Mouse (Mus musculus) MEL (cell line): ENCODE data around the gene Pmpcb. TPM values are rescaled to one million over a fixed set of nuclear protein-coding genes. Genes with fewer than 3 reads are reported as not detected.
"Not testable (repeated sequence)": the region's sequence is repeated elsewhere in the genome, so short reads cannot be mapped to it uniquely, and the experiment has no call there.

ENCODE experiments used
- DNase-seq: peaks from one replicate; pipeline ENCODE4 v3.0.0; 2011; ENCODE audit warnings: low read depth, low spot score
- H3K27ac ChIP-seq: 2 replicates; pipeline ENCODE4 v1.5.1; 2012; ENCODE audit warnings: low read depth, mild to moderate bottlenecking, control low read depth, low read length, moderate library complexity; ENCODE audit not compliant: control insufficient read depth
- H3K27me3 ChIP-seq, 2 experiments: fragments of 150-350 bp in 1 of 2; sonication (generic) in 1 of 2; 2 replicates each; pipeline ENCODE4 v1.6.1; 2012; ENCODE audit warnings: low read length in 2 of 2, mild to moderate bottlenecking in 2 of 2, improper control_type of control experiment in 1 of 2, moderate library complexity in 1 of 2; ENCODE audit not compliant: insufficient read depth in 2 of 2, control insufficient read depth in 1 of 2
- H3K36me3 ChIP-seq, 2 experiments: 2 replicates each; pipeline ENCODE4 v1.6.1; 2012 to 2014; ENCODE audit warnings: low read length in 2 of 2, improper control_type of control experiment in 1 of 2, inconsistent platforms in 1 of 2, mild to moderate bottlenecking in 1 of 2; ENCODE audit not compliant: insufficient read depth in 2 of 2, control insufficient read depth in 1 of 2
- H3K4me1 ChIP-seq, 2 experiments: fragments of 150-350 bp in 1 of 2; sonication (generic) in 1 of 2; 2 replicates each; pipeline ENCODE4 v1.6.1; 2012; ENCODE audit warnings: low read length in 2 of 2, improper control_type of control experiment in 1 of 2, mild to moderate bottlenecking in 1 of 2; ENCODE audit not compliant: insufficient read depth in 2 of 2, control insufficient read depth in 1 of 2
- H3K4me3 ChIP-seq, 2 experiments: fragments of 150-350 bp in 1 of 2; sonication (generic) in 1 of 2; 2 replicates each; pipeline ENCODE4 v1.5.1; 2012; ENCODE audit warnings: low read depth in 2 of 2, low read length in 2 of 2, mild to moderate bottlenecking in 2 of 2, moderate library complexity in 2 of 2, control low read depth in 1 of 2, improper control_type of control experiment in 1 of 2; ENCODE audit not compliant: control insufficient read depth in 1 of 2, insufficient read depth in 1 of 2
- H3K79me2 ChIP-seq: 2 replicates; pipeline ENCODE4 v1.6.1; 2012; ENCODE audit warnings: mild to moderate bottlenecking, low read length, moderate library complexity; ENCODE audit not compliant: control insufficient read depth, poor library complexity, insufficient read depth
- H3K9ac ChIP-seq: 2 replicates; pipeline ENCODE4 v1.6.1; 2012; ENCODE audit warnings: low read depth, mild to moderate bottlenecking, control low read depth, low read length, moderate library complexity; ENCODE audit not compliant: control insufficient read depth, poor library complexity, severe bottlenecking
- H3K9me3 ChIP-seq: fragments of 150-350 bp; sonication (generic); replicated peaks from 2 replicates; pipeline ENCODE4 v1.6.1; 2012; ENCODE audit warnings: mild to moderate bottlenecking, low read length, improper control_type of control experiment, moderate library complexity; ENCODE audit not compliant: insufficient read depth
- BHLHE40 ChIP-seq: IDR thresholded peaks from 2 replicates; pipeline ENCODE4 v1.6.1; 2012; ENCODE audit warnings: low read depth, mild to moderate bottlenecking, inconsistent platforms, low read length, improper control_type of control experiment, borderline replicate concordance
- CTCF ChIP-seq, 3 experiments: IDR thresholded peaks in 2 of 3; conservative IDR thresholded peaks in 1 of 3; 2 replicates each; pipeline ENCODE4 v1.5.1; 2011 to 2012; ENCODE audit warnings: low read length in 3 of 3, low read depth in 2 of 3, mild to moderate bottlenecking in 2 of 3, improper control_type of control experiment in 1 of 3, inconsistent platforms in 1 of 3, mixed read lengths in 1 of 3, moderate library complexity in 1 of 3; ENCODE audit not compliant: control insufficient read depth in 1 of 3, insufficient read depth in 1 of 3, poor library complexity in 1 of 3, severe bottlenecking in 1 of 3
- ELF1 ChIP-seq: IDR thresholded peaks from 2 replicates; pipeline ENCODE4 v1.6.1; 2014; ENCODE audit warnings: low read depth, mild to moderate bottlenecking, inconsistent platforms, low read length, improper control_type of control experiment, moderate library complexity
- EP300 ChIP-seq, 2 experiments: IDR thresholded peaks; 2 replicates each; pipeline ENCODE4 v1.6.1; 2011; ENCODE audit warnings: improper control_type of control experiment in 2 of 2, low read length in 2 of 2, low read depth in 1 of 2, mild to moderate bottlenecking in 1 of 2
- ETS1 ChIP-seq: IDR thresholded peaks from 2 replicates; pipeline ENCODE4 v1.6.1; 2012; ENCODE audit warnings: low read depth, mild to moderate bottlenecking, inconsistent platforms, low read length, improper control_type of control experiment, moderate library complexity
- GABPA ChIP-seq: IDR thresholded peaks from 2 replicates; pipeline ENCODE4 v1.6.1; 2012; ENCODE audit warnings: low read depth, mild to moderate bottlenecking, inconsistent platforms, low read length, improper control_type of control experiment, moderate library complexity
- GATA1 ChIP-seq: IDR thresholded peaks from 2 replicates; pipeline ENCODE4 v1.6.1; 2011; ENCODE audit warnings: low read depth, low read length, improper control_type of control experiment
- KAT2A ChIP-seq: conservative IDR thresholded peaks from 2 replicates; pipeline ENCODE4 v1.6.1; 2012; ENCODE audit warnings: low read depth, low read length, improper control_type of control experiment, inconsistent platforms
- MAFK ChIP-seq: IDR thresholded peaks from 2 replicates; pipeline ENCODE4 v1.6.1; 2011; ENCODE audit warnings: low read depth, mild to moderate bottlenecking, low read length, improper control_type of control experiment, borderline replicate concordance
- MEF2A ChIP-seq: IDR thresholded peaks from 2 replicates; pipeline ENCODE4 v1.6.1; 2014; ENCODE audit warnings: low read depth, mild to moderate bottlenecking, inconsistent platforms, low read length, improper control_type of control experiment; ENCODE audit not compliant: poor library complexity, insufficient replicate concordance, severe bottlenecking; ENCODE audit errors: extremely low read depth
- MXI1 ChIP-seq: IDR thresholded peaks from 2 replicates; pipeline ENCODE4 v1.6.1; 2011; ENCODE audit warnings: mild to moderate bottlenecking, low read depth, low read length, improper control_type of control experiment
- MYC ChIP-seq: IDR thresholded peaks from 2 replicates; pipeline ENCODE4 v1.6.1; 2011; ENCODE audit warnings: low read depth, mild to moderate bottlenecking, low read length, improper control_type of control experiment, moderate library complexity
- NELFE ChIP-seq: IDR thresholded peaks from 2 replicates; pipeline ENCODE4 v1.6.1; 2011; ENCODE audit warnings: low read depth, low read length, improper control_type of control experiment
- POLR2AphosphoS5 ChIP-seq: IDR thresholded peaks from 2 replicates; pipeline ENCODE4 v1.6.1; 2012; ENCODE audit warnings: low read depth, borderline replicate concordance, mild to moderate bottlenecking, inconsistent platforms, low read length, moderate library complexity, mixed read lengths
- RAD21 ChIP-seq: IDR thresholded peaks from 2 replicates; pipeline ENCODE4 v1.6.1; 2011; ENCODE audit warnings: mild to moderate bottlenecking, low read depth, low read length, improper control_type of control experiment
- RCOR1 ChIP-seq: IDR thresholded peaks from 2 replicates; pipeline ENCODE4 v1.6.1; 2012; ENCODE audit warnings: low read depth, mild to moderate bottlenecking, inconsistent platforms, low read length, improper control_type of control experiment
- SIN3A ChIP-seq: IDR thresholded peaks from 2 replicates; pipeline ENCODE4 v1.6.1; 2012; ENCODE audit warnings: low read length, improper control_type of control experiment, inconsistent platforms
- TBP ChIP-seq: IDR thresholded peaks from 2 replicates; pipeline ENCODE4 v1.8.0; 2011; ENCODE audit warnings: low read depth, low read length, improper control_type of control experiment
- ZC3H11A ChIP-seq: IDR thresholded peaks from 2 replicates; pipeline ENCODE4 v1.6.1; 2012; ENCODE audit warnings: low read depth, mild to moderate bottlenecking, inconsistent platforms, low read length, improper control_type of control experiment
- polyA plus RNA-seq, 2 experiments: library from polyadenylated mRNA; stranded (reverse) in 1 of 2; unstranded in 1 of 2; fragments of >175 nt in 1 of 2; fragments of >200 nt in 1 of 2; gene quantifications; 2 replicates each; pipeline versions ENCODE4 v1.2.1 to v1.2.4; 2012; ENCODE audit warnings: low replicate concordance in 2 of 2, low read depth in 1 of 2; ENCODE audit not compliant: insufficient read length in 2 of 2, insufficient read depth in 1 of 2, missing spikeins in 1 of 2
- total RNA-seq: library from RNA; depleted of rRNA; stranded (reverse); fragments of 300-350 nt; gene quantifications from 2 replicates; pipeline ENCODE4 v1.2.3, GENCODE M21; 2012

Gene Pmpcb
- total and polyA plus RNA-seq, 3 experiments: 162 to 265 (median 172) TPM

DNA sequence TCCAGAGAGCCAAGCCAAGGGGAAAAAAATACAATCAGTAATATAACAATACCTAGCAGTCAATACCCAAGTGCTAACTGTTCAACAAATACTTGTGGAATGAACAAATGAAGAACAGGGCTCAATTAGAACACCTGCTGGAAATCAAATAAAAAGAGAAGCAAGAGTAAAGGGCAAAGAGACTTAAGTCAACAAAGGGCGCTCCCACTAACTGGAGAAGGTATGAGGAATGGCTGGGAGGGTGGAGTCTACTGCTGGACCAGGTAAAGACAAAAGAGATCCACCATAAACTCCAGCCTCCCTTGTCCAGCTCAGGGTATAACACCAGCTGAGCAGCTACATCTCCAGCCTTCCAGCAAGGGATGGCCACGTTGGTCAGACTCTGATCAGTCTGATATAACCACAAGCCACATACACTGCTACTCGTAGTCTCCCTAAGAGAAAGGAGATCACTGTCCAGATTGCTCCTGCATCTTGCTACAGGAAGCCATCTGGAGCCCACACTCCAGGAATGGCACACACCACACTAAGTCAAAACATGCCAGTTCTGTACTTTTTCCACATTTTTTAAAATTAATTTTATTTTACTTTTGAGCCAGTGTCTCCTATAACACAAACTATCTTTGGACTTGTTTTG, 42.0 kb upstream of the Pmpcb start:
- TF ChIP-seq SIN3A: no peak
- TF ChIP-seq MXI1: no peak
- no peak for TF ChIP-seq POLR2AphosphoS5
- no peak for TF ChIP-seq MEF2A
- no peak for TF ChIP-seq CTCF (IDR thresholded peaks at IDR 0.05 in 2 of 3, conservative IDR thresholded peaks at IDR 0.05 in 1 of 3; ENCODE audit: control insufficient read depth in 1 of 3, insufficient read depth in 1 of 3, low read depth in 2 of 3, low read length in 3 of 3, poor library complexity in 1 of 3, severe bottlenecking in 1 of 3)
- no peak for TF ChIP-seq GABPA
- TF ChIP-seq MAFK: no peak
- no peak for TF ChIP-seq KAT2A
- TF ChIP-seq TBP: no peak
- no peak for TF ChIP-seq GATA1
- no peak for TF ChIP-seq ELF1
- TF ChIP-seq NELFE: no peak; the same call in 1 of the 2 replicates
- no peak for TF ChIP-seq RCOR1
- no peak for TF ChIP-seq BHLHE40
- no peak for TF ChIP-seq ZC3H11A
- TF ChIP-seq MYC: no peak
- no peak for TF ChIP-seq EP300 (IDR thresholded peaks at IDR 0.05; ENCODE audit: low read depth in 1 of 2, low read length in 2 of 2)
- no peak for TF ChIP-seq ETS1
- TF ChIP-seq RAD21: no peak
- H3K27ac ChIP-seq: no peak overlapping the region
- H3K4me3 ChIP-seq: no peak overlapping the region
- no peaks in the 10 kb centered on the region for H3K27me3 ChIP-seq
- peaks cover 3 to 12% of the 10 kb centered on the region in 2 experiments for H3K4me1 ChIP-seq
- no peaks in the 10 kb centered on the region for H3K79me2 ChIP-seq
- no peaks in the 10 kb centered on the region for H3K9me3 ChIP-seq
- no peak overlapping the region for H3K9ac ChIP-seq
- peaks cover 0 to 12% of the 10 kb centered on the region in 2 experiments; a peak in 2 of 4 replicates for H3K36me3 ChIP-seq
- no peak for DNase-seq

DNA sequence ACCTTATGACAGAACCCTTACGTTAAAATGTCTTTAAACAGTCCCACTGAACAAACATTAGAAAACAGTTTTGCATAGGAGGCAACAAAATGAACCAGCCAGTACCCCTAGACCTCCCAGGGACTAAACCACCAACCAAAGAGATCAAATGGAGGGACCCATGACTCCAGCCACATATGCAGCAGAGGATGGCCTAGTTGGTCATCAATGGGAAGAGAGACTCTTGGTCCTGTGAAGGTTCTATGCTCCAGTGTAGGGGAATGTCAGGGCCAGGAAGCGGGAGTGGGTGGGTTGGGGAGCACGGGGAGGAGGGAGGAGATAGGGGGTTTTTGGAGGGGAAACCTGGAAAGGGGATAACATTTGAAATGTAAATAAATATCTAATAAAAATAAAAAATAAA, 37.4 kb upstream of the Pmpcb start:
- not testable (repeated sequence) for DNase-seq, H3K9me3 ChIP-seq, H3K9ac ChIP-seq, H3K79me2 ChIP-seq, H3K4me3 ChIP-seq, H3K27ac ChIP-seq, H3K27me3 ChIP-seq
- peaks cover 16 to 18% of the 10 kb centered on the region in 2 experiments for H3K4me1 ChIP-seq
- peaks cover 0 to 32% of the 10 kb centered on the region in 2 experiments; a peak in 2 of 4 replicates for H3K36me3 ChIP-seq
